Mouse (Mus musculus) cerebellum, adult 11 months (tissue): ENCODE measurements around the gene Lman2.

Source experiments
- DNase-seq: peaks from one replicate; pipeline ENCODE4 v3.0.0; 2022

Gene Lman2

DNA sequence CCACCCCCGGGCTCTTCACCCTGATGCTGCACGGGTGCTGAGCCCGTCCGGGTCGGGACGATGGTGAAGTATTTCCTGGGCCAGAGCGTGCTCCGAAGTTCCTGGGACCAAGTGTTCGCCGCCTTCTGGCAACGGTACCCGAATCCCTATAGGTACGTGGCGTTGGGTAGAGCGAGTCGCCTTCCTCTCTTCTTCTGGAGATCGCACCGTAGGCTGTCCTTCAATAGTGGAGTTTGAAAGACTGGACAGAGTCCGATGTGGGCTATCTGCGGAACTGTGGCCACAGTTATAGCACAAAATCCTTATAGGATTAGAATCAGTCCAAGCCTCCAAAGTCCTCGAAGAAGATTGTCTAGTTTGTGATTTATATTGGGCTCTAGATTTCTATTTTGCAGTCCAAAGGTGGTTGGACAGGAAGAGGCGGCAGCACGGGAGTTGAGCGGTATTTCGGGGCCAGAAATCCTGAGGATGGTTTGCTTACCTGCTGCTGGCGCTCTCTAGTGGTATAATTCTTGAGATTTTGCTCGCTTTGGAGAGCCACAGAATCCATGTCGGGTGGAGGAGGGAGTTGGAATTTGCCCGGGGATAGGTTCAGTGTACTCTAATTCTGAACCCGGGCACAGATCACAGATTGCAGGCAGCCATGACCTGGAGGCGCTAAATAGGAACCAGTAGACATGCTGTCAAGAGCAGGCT is 40.3 kb downstream of the Lman2 start:
- DNase-seq, result no peak

DNA sequence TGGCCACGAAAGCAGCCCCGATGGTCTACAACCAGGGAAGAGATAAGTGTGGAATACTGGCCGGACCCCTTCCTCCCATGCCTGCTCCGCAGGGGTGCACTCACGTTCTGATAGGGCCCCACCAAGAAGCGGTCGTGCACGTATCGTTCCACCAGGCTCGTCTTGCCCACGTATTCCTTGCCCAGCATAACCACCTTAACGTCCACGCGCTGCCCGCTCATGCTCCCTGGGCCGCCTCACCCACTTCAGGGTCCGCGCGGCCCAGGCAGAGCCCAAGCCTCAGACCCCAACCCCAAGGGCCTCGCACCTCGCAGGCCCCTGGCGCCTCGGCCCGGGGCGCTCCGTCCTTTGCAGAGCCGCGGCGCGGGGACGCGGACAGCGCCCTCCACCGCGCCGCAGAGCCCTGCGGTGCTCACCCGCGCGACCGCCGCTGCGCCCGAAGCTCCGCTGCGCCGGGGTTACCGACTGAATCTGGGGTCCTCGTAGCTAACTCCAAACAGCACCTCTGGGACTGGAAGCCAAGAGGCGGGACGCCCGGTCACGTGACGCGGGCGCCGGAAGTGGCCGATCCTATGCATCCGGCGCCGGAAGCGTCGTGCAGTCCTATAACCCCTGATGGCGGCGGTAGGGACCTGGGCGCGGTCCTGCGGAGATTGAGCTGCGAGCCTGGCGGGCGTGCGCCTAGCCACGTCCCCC is 41.0 kb downstream of the Lman2 start, which contains the start of gene Rab24:
Gene Rab24 (minus strand): TSS at position 513 of the 696 bp plus-strand sequence.
- peak; percentile 83 for DNase-seq

DNA sequence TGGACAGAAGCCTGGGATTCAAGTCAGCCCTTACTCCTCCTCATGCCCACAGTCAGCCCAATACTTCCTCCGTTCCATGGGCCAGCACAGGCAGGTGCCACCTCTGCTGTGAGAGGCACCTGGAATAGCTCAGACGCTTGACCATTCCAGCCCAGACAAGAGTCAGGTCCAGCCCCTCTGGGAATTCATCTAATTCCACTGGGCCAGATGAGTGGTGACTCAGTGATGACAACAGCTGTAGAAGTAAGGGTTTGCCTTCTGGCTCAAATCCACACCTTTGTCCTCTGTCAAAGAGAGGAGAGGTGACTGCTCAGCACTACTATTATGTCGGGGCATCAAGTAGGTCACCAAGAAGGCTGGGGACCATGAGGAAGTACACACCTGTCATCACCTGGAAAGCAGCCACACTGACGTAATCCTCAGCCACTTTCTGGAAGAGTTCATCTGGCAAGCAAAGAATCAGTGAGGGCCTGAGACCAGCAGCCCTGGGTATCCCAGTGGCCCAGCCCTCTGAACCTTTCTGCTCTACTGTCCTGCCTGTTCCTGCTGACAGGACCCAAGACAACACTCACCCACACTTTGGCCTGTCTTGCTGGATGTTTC is 42.6 kb downstream of the Lman2 start, which contains the start of gene Prelid1:
Gene Prelid1 (plus strand): TSS at position 570 of the 603 bp plus-strand sequence.
- DNase-seq, result no peak

DNA sequence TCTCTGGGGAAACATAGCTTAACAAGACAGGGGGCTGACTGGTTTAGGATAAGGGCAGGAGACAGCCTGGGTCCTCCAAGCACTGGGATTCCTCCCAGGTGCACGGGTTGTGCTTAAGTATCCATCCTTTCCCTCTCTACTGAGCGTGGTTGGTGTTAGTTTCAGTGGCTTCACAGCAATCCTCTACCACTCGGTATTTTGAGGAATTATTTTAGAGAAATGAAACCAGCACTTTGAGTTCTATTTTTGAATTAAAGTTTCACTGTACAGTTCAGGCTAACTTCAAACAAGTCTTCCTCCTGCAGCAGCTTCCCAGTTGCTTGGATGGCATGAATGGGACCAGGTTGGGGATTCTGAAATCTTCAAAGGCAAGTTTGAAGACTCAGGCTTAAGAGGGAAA is 44.2 kb downstream of the Lman2 start:
- DNase-seq, result no peak

DNA sequence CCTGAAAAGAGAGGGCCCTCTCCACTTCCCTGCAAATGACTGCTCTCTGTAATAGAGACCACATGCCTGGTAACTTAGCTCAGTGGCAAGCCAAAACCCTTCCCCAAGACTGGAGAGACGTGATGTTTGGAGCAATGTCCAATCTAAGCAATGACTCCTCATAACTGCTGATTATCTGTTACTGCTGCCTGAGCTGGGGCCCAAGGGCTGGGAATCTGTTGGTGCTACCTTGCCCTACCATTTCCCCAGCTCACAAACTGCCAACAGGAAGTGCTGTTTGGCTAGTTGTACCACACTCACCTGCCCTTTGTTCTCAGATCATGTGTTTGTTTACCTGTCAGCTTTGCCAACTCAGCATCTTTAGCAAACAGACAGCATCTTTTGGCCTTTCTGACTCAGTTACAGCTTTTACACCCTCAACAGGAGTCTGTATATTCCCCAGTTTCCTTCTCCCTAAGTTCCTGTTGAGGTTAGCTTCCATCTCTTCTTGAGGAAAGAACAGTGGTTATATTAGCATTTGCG is 47.6 kb downstream of the Lman2 start:
- no peak for DNase-seq

DNA sequence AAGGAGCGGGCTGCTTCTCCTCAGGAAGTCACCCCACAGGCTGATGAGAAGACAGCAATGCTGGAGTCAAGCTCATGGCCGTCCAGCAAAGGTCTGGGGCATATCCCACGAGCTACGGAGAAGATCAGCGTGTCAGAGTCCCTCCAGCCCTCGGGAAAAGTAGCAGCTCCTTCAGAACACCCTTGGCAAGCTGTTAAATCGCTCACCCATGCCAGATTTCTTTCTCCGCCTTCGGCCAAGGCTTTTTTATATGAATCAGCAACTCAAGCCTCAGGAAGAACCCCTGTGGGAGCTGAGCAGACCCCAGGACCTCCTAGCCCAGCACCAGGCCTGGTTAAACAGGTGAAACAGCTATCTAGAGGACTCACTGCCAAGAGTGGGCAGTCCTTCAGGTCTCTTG is 49.5 kb downstream of the Lman2 start:
- no peak for DNase-seq

DNA sequence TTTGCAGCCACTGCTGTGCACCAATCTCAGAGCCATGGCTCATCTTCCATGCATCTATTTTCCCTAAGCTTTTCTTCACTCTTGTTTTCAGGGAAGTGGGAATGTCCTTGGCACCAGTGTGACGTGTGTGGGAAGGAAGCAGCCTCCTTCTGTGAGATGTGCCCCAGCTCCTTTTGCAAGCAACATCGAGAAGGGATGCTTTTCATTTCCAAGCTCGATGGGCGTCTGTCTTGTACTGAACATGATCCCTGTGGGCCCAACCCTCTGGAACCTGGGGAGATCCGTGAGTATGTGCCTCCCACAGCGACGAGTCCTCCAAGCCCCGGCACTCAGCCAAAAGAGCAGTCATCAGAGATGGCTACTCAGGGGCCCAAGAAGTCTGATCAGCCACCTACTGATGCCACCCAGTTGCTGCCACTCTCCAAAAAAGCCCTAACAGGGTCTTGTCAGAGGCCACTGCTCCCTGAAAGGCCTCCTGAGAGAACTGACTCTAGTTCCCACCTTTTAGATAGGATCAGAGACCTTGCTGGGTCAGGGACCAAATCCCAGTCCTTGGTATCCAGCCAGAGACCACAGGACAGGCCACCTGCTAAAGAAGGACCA is 50.5 kb downstream of the Lman2 start:
- no peak for DNase-seq

DNA sequence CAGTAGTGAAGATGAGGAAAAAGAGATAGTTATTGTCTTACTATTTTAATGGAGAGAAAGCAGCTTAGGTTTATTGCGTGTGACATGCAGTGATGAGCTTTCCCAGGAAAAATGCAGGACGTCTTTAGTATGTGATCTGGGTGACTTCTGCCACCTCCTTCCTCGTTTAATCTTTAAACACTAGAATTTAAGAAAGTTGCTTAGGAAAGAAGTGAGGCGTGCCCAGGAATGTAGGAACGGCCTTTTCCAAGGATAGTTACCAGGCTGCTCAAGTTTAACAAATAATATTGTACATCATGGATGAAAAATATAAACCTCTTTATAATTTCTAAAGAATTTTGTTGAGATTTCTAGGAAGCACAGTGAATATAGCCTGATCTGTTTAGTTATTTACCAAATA is 61.7 kb downstream of the Lman2 start:
- no peak for DNase-seq

DNA sequence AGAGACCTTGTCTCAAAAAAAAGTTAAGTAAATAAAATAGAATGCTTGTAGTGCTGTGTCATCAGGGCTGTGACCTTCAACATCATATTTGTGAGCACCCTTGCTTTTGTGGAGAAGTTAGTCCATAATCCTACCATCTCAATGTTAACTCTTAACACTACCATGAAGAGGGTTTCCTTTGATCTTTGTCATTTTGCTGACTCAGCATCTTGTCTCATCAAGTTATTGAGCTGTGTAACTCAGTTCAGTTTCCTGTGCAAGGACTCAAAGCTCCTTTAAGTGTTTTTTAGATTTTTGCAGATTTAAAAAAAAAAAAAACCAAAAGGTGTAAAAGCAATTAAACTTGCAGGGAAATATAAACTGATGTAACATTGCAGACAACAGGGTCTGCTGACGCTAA is 65.8 kb downstream of the Lman2 start:
- no peak for DNase-seq
